ENCODE assay signal across 30 mouse cellular contexts in genomic region chr11:54315336-54315735, GRCm38 (mm10). TPM values are rescaled to one million over a fixed set of nuclear protein-coding genes. Genes with fewer than 3 reads are reported as not detected.
DNase-seq lines count a peak whose midpoint lies in the region; ATAC-seq and TF ChIP-seq lines count a peak whose summit lies in the region.
"Had no signal": no experiment of that assay in that cellular context is flagged by ENCODE, and none has a peak within 500 bp of the region (broad histone marks: within the 10 kb centered on the region; RNA-seq: fewer than 3 reads in every experiment).

No protein-coding gene starts in this region.

- DNase-seq in heart, adult 11 months, result peak; percentile 82
- DNase-seq in heart, embryonic 10.5 days (ENCODE audit: low spot score), result no peak
- no peak for DNase-seq in liver, embryonic 11.5 days (ENCODE audit: low spot score)
- DNase-seq in liver, result no peak
- DNase-seq in liver, embryonic 14.5 days (ENCODE audit: low read depth in 3 of 3, low spot score in 3 of 3), result no peak
- DNase-seq in thymus, postnatal 0 days (ENCODE audit: low spot score), result no peak
- DNase-seq: adrenal gland, adult 8-10 months; B cell, adult 2 months; gastrocnemius, postnatal 25 days; heart, adult 2 months; heart, postnatal 10 days; kidney, postnatal 14 days; lung, adult 18-20 months; lung, postnatal 4 days; spleen, adult 18-20 months; thymus, postnatal 25 days had no signal

- no peaks in the 10 kb centered on the region for H3K27me3 ChIP-seq in heart, embryonic 10.5 days (ENCODE audit: insufficient read depth, poor library complexity, severe bottlenecking)
- no peaks in the 10 kb centered on the region for H3K27me3 ChIP-seq in liver, embryonic 11.5 days (replicated peaks; ENCODE audit: control insufficient read depth, insufficient read depth, low read length)
- no peaks in the 10 kb centered on the region for H3K27me3 ChIP-seq in liver, embryonic 14.5 days (ENCODE audit: control insufficient read depth, insufficient read depth, low read length)
- H3K27me3 ChIP-seq: forebrain, embryonic 12.5 days; heart, embryonic 13.5 days; midbrain, embryonic 15.5 days had no signal

- TF ChIP-seq CTCF in cortical plate, adult 2 months (IDR thresholded peaks at IDR 0.05; ENCODE audit: extremely low read depth, insufficient read depth, low read length), result no peak
- TF ChIP-seq CTCF in liver, embryonic 14.5 days (IDR thresholded peaks at IDR 0.05; ENCODE audit: low read depth), result no peak

- no peak for TF ChIP-seq POLR2A in cortical plate, adult 2 months (IDR thresholded peaks at IDR 0.05; ENCODE audit: extremely low read depth, insufficient read depth, low read length)

- peak overlapping the region; percentile 41 for H3K4me2 ChIP-seq in liver, embryonic 11.5 days
- peak overlapping the region; percentile 27 for H3K4me2 ChIP-seq in liver, embryonic 14.5 days (ENCODE audit: low read depth)
- H3K4me2 ChIP-seq: forebrain, embryonic 12.5 days; heart, embryonic 13.5 days; midbrain, embryonic 15.5 days had no signal

- H3K9me3 ChIP-seq in heart, embryonic 10.5 days, result no peaks in the 10 kb centered on the region
- no peaks in the 10 kb centered on the region for H3K9me3 ChIP-seq in liver, embryonic 11.5 days (ENCODE audit: control insufficient read depth, low read length)
- H3K9me3 ChIP-seq in liver, embryonic 14.5 days (ENCODE audit: control insufficient read depth, low read length), result no peaks in the 10 kb centered on the region
- H3K9me3 ChIP-seq: forebrain, embryonic 12.5 days; heart, embryonic 13.5 days; megakaryocyte, embryonic 14.5 days; midbrain, embryonic 15.5 days had no signal

- no peak overlapping the region for H3K4me3 ChIP-seq in heart, embryonic 10.5 days
- no peak overlapping the region for H3K4me3 ChIP-seq in liver, embryonic 11.5 days (ENCODE audit: low read depth, low read length)
- peak overlapping the region; percentile 37 for H3K4me3 ChIP-seq in cortical plate, adult 2 months (ENCODE audit: insufficient read depth, low read length)
- no peak overlapping the region for H3K4me3 ChIP-seq in liver, embryonic 14.5 days (ENCODE audit: insufficient read depth in 1 of 2, low read depth in 2 of 2, low read length in 2 of 2)
- H3K4me3 ChIP-seq: erythroblast, embryonic 14.5 days; forebrain, embryonic 12.5 days; heart, adult 2 months; heart, embryonic 13.5 days; megakaryocyte, embryonic 14.5 days; midbrain, embryonic 15.5 days had no signal

- H3K4me1 ChIP-seq in heart, embryonic 10.5 days, result peaks cover 43% of the 10 kb centered on the region
- peaks cover 24% of the 10 kb centered on the region for H3K4me1 ChIP-seq in liver, embryonic 11.5 days (replicated peaks; ENCODE audit: control insufficient read depth, insufficient read depth, low read length)
- H3K4me1 ChIP-seq in cortical plate, adult 2 months (ENCODE audit: control insufficient read depth, insufficient read depth, low read length), result peaks cover 16% of the 10 kb centered on the region
- H3K4me1 ChIP-seq in liver, embryonic 14.5 days (replicated peaks; ENCODE audit: control insufficient read depth in 2 of 2, insufficient read depth in 2 of 2, low read length in 1 of 2), result peaks cover 2 to 22% of the 10 kb centered on the region in 2 experiments; a peak in 3 of 4 replicates

- no peaks in the 10 kb centered on the region for H3K36me3 ChIP-seq in heart, embryonic 10.5 days
- H3K36me3 ChIP-seq in liver, embryonic 11.5 days (ENCODE audit: control insufficient read depth, insufficient read depth, low read length), result no peaks in the 10 kb centered on the region
- no peaks in the 10 kb centered on the region for H3K36me3 ChIP-seq in liver, embryonic 14.5 days (replicated peaks; ENCODE audit: control insufficient read depth, insufficient read depth, low read depth)
- H3K36me3 ChIP-seq: heart, embryonic 13.5 days had no signal

- no peak for ATAC-seq in liver, embryonic 11.5 days (replicated peaks; ENCODE audit: low FRiP score)
- no peak for ATAC-seq in liver, embryonic 14.5 days (ENCODE audit: insufficient read depth)
- ATAC-seq: activated CD4-positive, CD25-positive, alpha-beta regulatory T cell, adult 4 months; intestine, embryonic 16.5 days; lung, postnatal 0 days had no signal

- no peak overlapping the region for H3K9ac ChIP-seq in liver, embryonic 11.5 days (ENCODE audit: low read depth, low read length)
- H3K9ac ChIP-seq in liver, embryonic 14.5 days (replicated peaks), result no peak overlapping the region
- H3K9ac ChIP-seq: forebrain, embryonic 12.5 days; heart, embryonic 13.5 days; midbrain, embryonic 15.5 days had no signal

- no peak for TF ChIP-seq EP300 in liver, embryonic 14.5 days (IDR thresholded peaks at IDR 0.05; ENCODE audit: low read depth)

- WGBS in heart, embryonic 10.5 days, result 87% methylated on average over 5 of the region's 5 CpGs
- 84% methylated on average over 5 of the region's 5 CpGs for WGBS in liver, embryonic 11.5 days
- WGBS in liver, embryonic 14.5 days (ENCODE audit: insufficient replicate concordance), result 63% methylated on average over 5 of the region's 5 CpGs

- H3K27ac ChIP-seq in heart, embryonic 10.5 days, result no peak overlapping the region
- H3K27ac ChIP-seq in liver, embryonic 11.5 days (ENCODE audit: low read depth, low read length), result peak overlapping the region; percentile 79; the same call in 1 of the 2 replicates
- peak overlapping the region; percentile 61; the same call in 1 of the 2 replicates for H3K27ac ChIP-seq in cortical plate, adult 2 months (ENCODE audit: insufficient read depth, low read length)
- no peak overlapping the region for H3K27ac ChIP-seq in liver, embryonic 14.5 days
- H3K27ac ChIP-seq: forebrain, embryonic 12.5 days; heart, adult 2 months; heart, embryonic 13.5 days; midbrain, embryonic 15.5 days had no signal

RNA-seq across cellular contexts. Expression of gene Acsl6, which starts 11.7 kb away (rescaled TPM):
- polyA plus RNA-seq in heart, embryonic 10.5 days (2016; fragmentation: Nextera tagmentation; extraction: Ambion mirVana), result 1.1 and 1.2 TPM in 2 replicates
- polyA plus RNA-seq in liver, embryonic 11.5 days (2014; fragmentation: Nextera tagmentation; extraction: Ambion mirVana), result 2.2 and 2.3 TPM in 2 replicates
- 191 and 192 TPM in 2 replicates for polyA plus RNA-seq in cortical plate, adult 2 months (2012; rRNA removed)
- 0.56 and 0.85 TPM in 2 replicates for polyA plus RNA-seq in liver, embryonic 14.5 days (2012; rRNA removed)
- polyA plus RNA-seq in liver, embryonic 14.5 days (2014; fragmentation: Nextera tagmentation; extraction: Ambion mirVana), result 1.1 and 1.4 TPM in 2 replicates
- polyA plus RNA-seq in thymus, postnatal 0 days (2015; fragmentation: Nextera tagmentation; extraction: Ambion mirVana), result 0.50 and 0.75 TPM in 2 replicates
- polyA plus RNA-seq: activated CD4-positive, CD25-positive, alpha-beta regulatory T cell, adult 4 months had no signal

RNA-seq across cellular contexts. Expression of gene Il3, which starts 48.3 kb away (rescaled TPM):
- polyA plus RNA-seq in heart, embryonic 10.5 days (2016; fragmentation: Nextera tagmentation; extraction: Ambion mirVana), result not detected in 2 replicates
- polyA plus RNA-seq in liver, embryonic 11.5 days (2014; fragmentation: Nextera tagmentation; extraction: Ambion mirVana), result not detected in 2 replicates
- not detected in 2 replicates for polyA plus RNA-seq in cortical plate, adult 2 months (2012; rRNA removed)
- polyA plus RNA-seq in liver, embryonic 14.5 days (2012; rRNA removed), result not detected in 2 replicates
- polyA plus RNA-seq in liver, embryonic 14.5 days (2014; fragmentation: Nextera tagmentation; extraction: Ambion mirVana), result not detected in 2 replicates
- polyA plus RNA-seq in thymus, postnatal 0 days (2015; fragmentation: Nextera tagmentation; extraction: Ambion mirVana), result 0.23 and 0.36 TPM in 2 replicates
- polyA plus RNA-seq: activated CD4-positive, CD25-positive, alpha-beta regulatory T cell, adult 4 months; embryonic facial prominence, embryonic 14.5 days; erythroblast, embryonic 14.5 days; forebrain, embryonic 12.5 days; heart, adult 2 months; heart, embryonic 13.5 days; intestine, embryonic 16.5 days; kidney, embryonic 14.5 days; limb, embryonic 14.5 days; lung, postnatal 0 days; midbrain, embryonic 15.5 days; neural tube, embryonic 11.5 days; stomach, embryonic 16.5 days had no signal

RNA-seq across cellular contexts. Expression of gene Meikin, which starts 55.1 kb away (rescaled TPM):
- polyA plus RNA-seq in heart, embryonic 10.5 days (2016; fragmentation: Nextera tagmentation; extraction: Ambion mirVana), result not detected in 2 replicates
- polyA plus RNA-seq in liver, embryonic 11.5 days (2014; fragmentation: Nextera tagmentation; extraction: Ambion mirVana), result not detected in 2 replicates
- polyA plus RNA-seq in cortical plate, adult 2 months (2012; rRNA removed), result not detected in 2 replicates
- not detected in 2 replicates for polyA plus RNA-seq in liver, embryonic 14.5 days (2012; rRNA removed)
- polyA plus RNA-seq in liver, embryonic 14.5 days (2014; fragmentation: Nextera tagmentation; extraction: Ambion mirVana), result not detected in 2 replicates
- not detected in 2 replicates for polyA plus RNA-seq in thymus, postnatal 0 days (2015; fragmentation: Nextera tagmentation; extraction: Ambion mirVana)
- polyA plus RNA-seq: activated CD4-positive, CD25-positive, alpha-beta regulatory T cell, adult 4 months; embryonic facial prominence, embryonic 14.5 days; erythroblast, embryonic 14.5 days; forebrain, embryonic 12.5 days; heart, adult 2 months; heart, embryonic 13.5 days; intestine, embryonic 16.5 days; kidney, embryonic 14.5 days; limb, embryonic 14.5 days; lung, postnatal 0 days; midbrain, embryonic 15.5 days; neural tube, embryonic 11.5 days; stomach, embryonic 16.5 days had no signal

Comparison
In these comparisons a context has a peak if more than half of its experiments do, and no peak if none do; other contexts are left out.
1. H3K27ac ChIP-seq: peak in liver, embryonic 11.5 days (single experiment) and cortical plate, adult 2 months (single experiment); none in heart, embryonic 10.5 days (single experiment) and liver, embryonic 14.5 days (single experiment).
2. RNA of gene Acsl6, which starts 11.7 kb away (polyA plus RNA-seq): 191 to 192 TPM in cortical plate, adult 2 months; 2.2 to 2.3 TPM in liver, embryonic 11.5 days, 1.1 to 1.2 TPM in heart, embryonic 10.5 days, 0.56 to 1.4 TPM in liver, embryonic 14.5 days and 0.50 to 0.75 TPM in thymus, postnatal 0 days; every median in the first group is over 10 times any median in the second.